Mouse (Mus musculus) heart, postnatal 10 days (tissue): ENCODE data around the gene Itfg2. TPM values are rescaled to one million over a fixed set of nuclear protein-coding genes. Genes with fewer than 3 reads are reported as not detected.
A peak's percentile ranks its signal among the peaks of the same experiment; 100 is the strongest.
"Not testable (repeated sequence)": the region's sequence is repeated elsewhere in the genome, so short reads cannot be mapped to it uniquely, and the experiment has no call there.

Experiments
- DNase-seq, 2 experiments: peaks; one replicate each; pipeline ENCODE4 v3.0.0; 2021
- intact Hi-C: fragments of 180-260 bp; cut with DNase I; formaldehyde crosslinking; loops from one replicate; pipeline ENCODE4 v1.15.1; 2025
- total RNA-seq, 2 experiments: library from RNA; stranded (reverse); gene quantifications; 2 replicates each; pipeline ENCODE4 v1.2.3; 2021

Itfg2 gene
- total RNA-seq, 2 experiments from 2014 or later = 21.5 to 30.8 TPM

DNA sequence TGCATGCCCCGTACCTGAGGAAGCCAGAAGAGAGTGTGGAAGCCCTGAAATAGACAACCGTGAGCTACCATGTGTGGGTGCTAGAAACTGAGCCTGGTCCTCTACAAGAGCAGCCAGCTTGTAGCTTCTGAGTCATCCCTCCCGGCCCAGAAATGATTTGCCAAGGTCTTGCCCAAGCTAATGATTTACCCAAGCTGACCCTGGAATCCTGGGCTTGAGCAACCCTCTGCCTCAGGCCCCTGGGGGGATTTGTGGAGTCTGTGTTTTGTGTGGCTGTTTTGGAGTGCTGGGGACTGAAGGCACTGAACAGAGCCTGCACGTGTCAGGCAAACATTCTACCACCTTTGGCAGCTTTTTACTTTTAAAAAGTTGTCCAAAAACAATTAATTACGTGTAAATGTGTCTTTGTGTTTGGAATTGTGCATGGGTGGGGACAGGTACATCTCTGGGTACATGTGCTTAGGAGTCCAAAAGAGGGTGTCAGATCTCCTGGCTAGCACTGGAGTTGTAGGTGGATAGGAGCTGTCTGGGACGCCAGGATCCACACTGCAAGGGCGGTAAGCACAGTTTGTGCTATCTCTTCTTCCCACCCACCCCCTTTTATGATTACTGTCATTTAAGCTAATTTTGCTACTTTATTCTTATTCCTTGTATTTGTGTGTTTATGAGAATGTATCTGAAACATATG is 27.0 kb downstream of the Itfg2 start:
- intact Hi-C loops = no loop called here
- DNase-seq = no peak

DNA sequence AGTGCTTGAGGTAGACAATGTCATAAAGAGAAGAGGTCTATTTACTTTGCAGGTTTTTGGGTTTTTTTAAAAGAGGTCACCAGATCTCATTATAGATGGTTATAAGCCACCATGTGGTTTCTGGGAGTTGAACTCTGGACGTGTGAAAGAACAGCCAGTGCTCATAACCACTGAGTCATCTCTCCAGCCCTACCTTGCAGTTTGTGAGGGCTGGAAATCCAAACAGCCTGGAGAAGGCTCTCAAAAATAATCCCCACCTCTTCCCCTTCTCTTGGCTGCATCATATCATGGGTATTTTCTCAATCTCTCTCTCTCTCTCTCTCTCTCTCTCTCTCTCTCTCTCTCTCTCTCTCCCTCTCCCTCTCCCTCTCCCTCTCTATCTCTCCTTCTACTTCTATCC is 34.0 kb downstream of the Itfg2 start:
- intact Hi-C loops = no loop called here
- DNase-seq = no peak

DNA sequence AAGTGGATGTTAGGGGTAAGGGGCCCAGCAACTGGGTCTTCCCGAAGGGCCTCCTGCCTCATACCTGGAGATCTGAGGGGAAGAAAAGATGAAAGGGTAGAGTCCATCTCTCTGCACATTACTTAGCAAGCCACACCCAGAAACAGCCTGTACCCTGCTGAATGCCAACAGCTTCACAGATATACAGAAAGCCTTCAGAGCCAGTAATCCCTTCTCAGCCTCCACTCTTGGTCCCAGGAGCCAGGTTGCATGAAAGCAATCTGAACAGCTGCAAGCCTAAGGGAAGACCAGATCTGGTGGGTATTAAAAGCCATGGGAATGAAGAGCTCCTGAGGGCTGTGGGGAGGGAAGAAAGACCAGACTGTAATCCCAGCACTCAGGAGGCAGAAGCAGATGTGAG is 35.5 kb downstream of the Itfg2 start:
- intact Hi-C loops = no loop called here

DNA sequence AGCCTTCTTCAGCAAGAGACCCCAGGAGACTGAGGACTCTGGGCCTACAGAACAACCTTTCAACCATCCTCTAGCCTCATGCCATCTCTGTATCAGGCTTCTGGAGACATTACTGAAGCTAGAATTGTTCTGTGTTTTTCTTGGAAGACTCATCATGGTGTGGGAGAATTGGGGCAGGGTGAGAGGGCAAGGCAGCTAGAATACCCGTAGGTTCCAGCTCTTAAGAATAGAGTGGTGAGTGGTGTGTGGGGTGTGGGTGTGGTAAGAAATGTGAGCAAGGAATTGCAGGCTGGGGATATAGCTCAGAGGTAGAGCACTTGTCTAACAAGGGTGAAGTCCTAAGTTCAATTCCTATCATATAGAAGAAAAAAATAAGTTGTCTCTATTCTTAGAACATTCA is 39.7 kb downstream of the Itfg2 start:
- DNase-seq = no peak
- intact Hi-C loops = no loop called here

More for the DNA sequence above, 35.5 kb downstream of the Itfg2 start:
- DNase-seq = no peak

DNA sequence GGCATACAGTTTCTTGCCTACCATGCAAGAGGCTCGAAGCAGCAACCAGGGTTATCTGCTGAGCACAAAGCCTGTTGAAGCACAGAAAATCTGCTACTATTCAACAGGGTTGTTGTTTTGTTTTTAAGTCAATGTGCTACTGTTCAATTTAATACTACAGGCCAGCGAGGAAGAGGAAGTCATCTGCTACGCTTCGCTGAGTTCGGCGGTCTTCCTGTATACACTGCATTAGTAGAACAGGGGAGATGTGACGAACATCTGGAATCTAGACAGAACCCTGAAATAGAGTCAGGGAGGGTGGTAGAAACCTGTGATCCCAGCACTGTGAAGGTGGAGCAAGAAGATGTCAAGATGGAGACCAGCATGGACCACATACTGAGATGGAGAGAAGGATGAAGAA is 41.0 kb downstream of the Itfg2 start:
- intact Hi-C loops = no loop called here
- no peak for DNase-seq

DNA sequence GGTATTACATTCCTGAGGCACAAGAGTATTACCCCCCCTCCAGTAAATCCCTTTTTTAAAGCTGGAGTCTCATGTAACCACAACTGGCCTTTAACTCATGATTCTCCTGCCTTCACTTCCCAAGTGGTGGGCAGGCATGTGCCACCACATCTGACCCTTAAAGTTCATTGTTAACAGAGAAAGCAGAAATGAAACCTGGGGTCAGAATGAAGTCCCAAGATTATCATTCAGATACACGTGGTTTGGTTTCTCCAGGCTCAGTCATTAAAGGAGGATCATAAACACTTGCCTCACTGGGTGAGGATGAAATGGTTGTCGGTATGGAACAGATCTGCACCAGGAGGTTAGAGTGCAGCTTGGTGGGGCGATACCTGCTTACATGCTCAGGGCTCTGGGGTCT is 43.5 kb downstream of the Itfg2 start:
- intact Hi-C loops = no loop called here
- no peak for DNase-seq

DNA sequence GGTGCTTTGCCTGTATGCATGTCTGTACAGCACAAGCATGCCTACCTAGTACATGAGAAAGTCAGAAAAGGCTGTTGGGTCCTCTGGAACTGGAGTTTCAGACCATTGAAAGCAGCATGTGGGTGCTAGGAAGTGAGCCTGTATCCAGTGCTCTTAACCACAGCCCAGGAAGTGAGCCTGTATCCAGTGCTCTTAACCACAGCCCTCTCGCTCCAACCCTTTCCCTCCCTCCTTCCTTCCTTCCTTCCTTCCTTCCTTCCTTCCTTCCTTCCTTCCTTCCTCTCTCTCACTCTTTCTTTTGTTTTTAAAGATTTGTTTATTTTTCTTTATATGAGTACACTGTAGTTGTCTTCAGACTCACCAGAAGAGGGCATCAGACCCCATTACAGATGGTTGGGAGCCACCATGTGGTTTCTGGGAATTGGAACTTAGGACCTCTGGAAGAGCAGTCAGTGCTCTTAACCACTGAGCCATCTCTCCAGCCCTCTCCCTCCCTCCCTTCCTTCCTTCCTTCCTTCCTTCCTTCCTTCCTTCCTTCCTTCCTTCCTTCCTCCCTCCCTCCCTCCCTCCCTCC is 44.0 kb downstream of the Itfg2 start:
- intact Hi-C loops, DNase-seq: not testable (repeated sequence)

DNA sequence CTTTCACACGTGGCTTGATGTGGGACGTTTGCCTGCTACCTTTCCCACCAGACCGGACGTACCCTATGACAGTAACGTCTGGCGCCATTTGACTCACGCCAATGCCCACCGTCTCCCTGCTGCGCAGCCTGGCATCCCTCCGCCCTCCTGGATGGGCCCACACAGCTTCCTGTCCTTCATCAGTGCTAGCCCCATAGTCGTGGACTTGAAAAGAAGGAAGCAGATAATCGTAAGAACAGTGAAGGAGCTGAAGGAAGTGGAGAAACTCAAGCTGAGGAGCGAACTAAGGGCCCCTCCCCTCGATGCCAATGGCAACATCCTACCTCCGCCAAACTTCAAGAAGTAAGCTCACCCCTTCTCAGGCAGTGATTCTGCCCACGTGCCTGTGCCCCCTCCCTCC is 45.1 kb downstream of the Itfg2 start:
- intact Hi-C loops = no loop called here
- no peak for DNase-seq

DNA sequence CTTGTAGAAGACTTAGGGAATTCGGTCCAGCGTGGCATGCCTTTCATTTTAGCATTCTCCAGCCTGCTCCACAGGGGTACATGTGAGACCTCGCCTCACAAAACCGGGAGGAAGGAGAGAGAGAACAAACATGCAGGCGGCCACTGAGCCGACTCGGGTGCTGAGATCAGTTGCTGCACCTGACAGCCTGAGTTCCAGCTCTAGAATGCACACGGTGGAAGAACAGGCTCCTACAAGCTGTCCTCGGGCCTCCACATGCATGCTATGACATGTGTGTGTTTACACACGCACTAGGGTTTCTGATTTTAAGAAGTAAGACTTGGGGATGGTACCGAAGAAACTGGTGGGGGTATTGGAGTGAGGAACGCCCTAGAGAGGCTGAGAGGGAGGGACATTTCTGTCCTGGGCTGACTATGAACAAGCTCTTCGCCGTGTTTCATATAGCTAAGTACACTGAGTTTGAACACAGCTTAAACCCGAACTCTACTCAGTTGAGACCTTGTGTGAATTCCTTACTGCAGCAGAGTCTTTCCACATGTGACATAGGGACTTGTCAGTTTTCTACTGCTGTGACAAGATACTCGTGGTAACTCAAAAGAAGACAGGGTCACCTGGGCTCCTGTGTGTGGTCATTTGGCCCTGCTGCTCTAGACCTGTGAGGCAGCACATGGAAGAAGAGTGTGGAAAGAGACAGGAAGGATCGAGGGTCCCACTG is 48.2 kb downstream of the Itfg2 start:
- no peak for DNase-seq
- intact Hi-C loops = no loop called here

DNA sequence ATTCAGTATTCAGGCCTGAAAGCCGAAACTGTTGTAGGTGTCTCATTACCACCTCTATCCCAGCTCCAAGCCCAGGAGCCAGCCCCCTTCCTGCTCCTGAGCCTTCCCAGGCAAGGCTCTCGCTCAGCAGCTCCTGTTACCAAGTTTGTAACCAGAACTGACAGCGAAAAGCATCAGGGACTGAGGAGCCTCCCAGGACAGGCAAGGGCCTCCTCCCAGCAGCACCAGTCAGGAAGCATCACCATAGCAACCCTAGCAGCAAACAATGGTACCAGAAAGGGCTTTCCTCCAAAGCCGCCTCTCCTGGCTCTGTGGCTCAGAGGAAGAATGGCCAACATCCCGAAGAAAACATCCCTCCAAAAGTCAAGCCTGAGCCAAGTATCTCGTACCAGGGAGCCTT is 49.5 kb downstream of the Itfg2 start, which contains the start of the genes Tex52 and Gm44596:
Tex52 (plus strand) TSS at position 265 of the 400 bp plus-strand sequence.
Gm44596 (plus strand) TSS at position 312 of the 400 bp plus-strand sequence.
- peak; percentile 50 to 54 for DNase-seq
- intact Hi-C loops = no loop called here

DNA sequence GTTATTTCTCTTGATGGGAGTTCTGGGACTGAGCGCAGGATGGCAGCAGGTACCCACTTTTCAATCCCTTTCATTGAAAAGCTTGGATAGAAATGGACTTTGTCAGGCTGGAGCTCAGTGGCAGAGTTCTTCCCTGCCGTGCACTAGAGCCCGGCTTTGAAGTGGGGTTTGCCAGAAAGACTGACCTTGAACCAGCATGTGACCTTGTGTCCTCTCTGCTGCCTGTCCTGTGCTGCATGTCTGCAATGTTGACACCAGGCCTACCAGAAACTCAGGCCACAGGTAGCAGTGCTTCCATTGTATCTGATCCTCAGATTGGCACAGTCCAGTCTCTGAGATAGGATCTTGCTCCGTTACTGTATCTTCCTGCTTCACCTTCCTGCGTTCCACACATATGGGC is 54.7 kb downstream of the Itfg2 start:
- DNase-seq = no peak
- intact Hi-C loops = no loop called here

DNA sequence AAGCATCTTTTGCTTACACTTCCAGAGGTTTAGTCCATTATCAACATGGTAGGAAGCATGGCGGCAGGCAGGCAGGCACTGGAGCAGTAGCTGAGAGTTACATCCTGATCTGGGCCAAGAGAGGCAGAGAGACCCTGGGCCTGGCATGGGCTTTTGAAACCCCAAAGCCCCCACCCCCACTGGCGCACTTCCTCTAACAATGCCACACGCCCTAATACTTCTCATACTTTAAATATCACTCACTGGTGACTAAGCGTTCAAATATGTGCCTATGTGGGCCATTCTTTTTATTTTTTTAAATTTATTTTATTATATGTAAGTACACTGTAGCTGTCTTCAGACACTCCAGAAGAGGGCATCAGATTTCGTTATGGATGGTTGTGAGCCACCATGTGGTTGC is 58.3 kb downstream of the Itfg2 start:
- intact Hi-C loops = no loop called here
- DNase-seq = no peak

DNA sequence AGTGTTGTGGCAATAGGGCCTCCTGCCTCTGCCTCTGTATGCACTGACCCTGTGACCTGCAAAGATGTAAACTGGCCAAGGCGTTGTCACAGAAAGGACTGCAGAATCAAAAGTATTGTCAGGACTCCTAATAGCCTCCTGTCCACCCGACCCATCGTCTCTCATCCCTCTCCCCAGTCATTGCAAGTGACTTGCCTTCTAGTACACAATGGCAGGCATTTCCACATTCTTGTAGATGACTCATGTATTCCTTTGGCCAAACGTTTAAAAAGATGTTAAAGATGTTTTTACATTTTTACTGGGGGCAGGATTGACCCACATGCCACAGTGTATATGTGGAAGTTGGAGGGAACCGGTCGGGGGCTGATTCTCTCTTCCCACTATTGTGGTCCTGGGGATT is 60.0 kb downstream of the Itfg2 start:
- intact Hi-C loops = no loop called here
- DNase-seq = no peak

DNA sequence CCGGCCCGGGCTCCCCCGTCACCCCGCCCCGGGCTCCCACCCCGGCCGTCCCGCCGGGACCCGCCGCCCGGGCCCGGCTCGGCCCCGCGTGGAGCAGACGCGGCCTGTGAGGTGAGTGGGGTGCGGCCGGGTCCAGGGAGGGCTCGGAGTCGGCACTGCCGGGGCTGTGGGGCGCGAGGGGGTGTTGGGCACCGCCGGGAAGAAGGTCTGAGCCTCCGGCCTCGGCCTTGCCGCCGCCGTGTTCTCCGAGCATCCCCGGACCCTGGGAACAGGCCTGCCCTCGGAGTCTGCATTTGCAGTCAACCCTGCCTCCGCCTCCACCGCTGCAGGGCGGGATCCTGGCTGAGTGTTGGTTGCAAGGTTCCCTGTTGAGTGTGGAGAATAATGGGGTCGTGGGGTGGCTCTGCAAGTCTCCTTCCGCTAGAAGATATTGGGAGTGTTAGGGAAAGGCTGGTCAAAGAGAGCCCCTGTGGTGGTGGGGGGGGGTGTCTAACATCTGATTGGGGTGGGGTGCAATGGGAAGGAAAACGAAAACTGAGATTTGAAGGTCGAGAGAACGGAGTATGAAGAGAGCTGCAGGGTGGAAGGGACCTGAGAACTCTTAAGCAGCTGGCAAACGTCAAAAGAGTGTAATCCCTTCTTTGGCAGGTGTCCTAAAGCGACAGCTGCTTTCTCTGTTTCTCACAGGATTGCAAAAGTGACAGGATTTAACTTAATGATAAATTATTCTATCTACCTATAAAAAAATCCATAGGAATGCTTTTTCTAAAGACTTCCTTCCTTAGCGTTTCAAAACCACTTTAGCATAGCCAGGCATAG is 61.5 kb downstream of the Itfg2 start:
- peak in 1 of 2 experiments; percentile 15 for DNase-seq
- intact Hi-C loops = no loop called here

DNA sequence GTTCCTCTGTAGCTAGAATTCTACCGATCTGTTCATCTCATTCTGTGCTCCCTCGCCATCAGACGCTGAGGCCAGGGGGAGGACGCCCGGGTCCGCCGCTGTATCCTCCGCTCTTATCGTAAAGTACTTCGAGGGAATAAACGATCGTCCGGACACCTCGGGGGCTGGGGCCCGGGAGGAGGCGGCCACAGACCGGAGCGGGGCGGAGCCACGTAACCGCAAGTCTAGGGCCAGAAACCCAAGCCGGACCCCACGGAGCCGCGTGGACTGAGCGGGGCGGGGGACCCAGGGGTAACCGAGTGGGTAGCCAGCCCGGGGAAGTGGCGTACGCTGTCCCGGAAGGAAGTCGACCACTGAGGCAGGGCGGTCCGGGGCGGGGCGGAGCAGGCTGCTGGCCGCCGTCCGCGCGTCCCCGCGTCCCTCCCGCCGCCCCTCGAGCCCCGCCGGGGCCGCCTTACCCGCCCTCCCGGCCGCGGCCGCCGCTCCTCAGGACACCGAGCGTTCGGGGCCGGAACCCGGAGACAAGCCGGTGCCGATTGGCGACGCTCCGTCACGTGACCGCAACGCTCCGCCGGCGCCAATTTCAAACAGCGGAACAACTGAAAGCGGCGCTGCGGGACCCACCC is 62.2 kb downstream of the Itfg2 start, which contains the start of the genes Rhno1 and Foxm1:
Rhno1 (minus strand) TSS at position 531 of the 626 bp plus-strand sequence.
Foxm1 (plus strand) TSS at position 587 of the 626 bp plus-strand sequence.
- intact Hi-C loops = no loop called here
- peak; percentile 90 to 91 for DNase-seq

DNA sequence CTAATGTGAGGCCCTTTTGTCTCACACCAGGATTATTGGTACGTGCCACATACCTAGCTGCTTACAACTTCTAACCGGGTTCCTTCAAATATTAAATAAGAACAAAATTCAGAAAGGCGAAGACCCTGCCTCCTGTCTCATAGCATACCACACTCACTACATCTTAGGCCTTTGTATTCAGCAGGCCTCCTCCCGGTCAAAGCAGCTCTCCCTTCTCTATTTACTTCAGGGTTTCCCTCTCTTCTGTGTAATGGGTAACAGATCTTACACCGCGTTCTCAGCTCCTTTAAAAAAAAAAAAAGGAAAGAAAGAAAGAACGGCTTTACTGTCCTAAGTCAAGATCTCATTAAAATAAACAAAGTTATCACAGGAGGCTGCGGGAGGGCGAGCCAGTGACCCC is 62.8 kb downstream of the Itfg2 start:
- DNase-seq = no peak
- intact Hi-C loops = no loop called here
